Mouse (Mus musculus): ENCODE data around the gene Camk1d.

DNA sequence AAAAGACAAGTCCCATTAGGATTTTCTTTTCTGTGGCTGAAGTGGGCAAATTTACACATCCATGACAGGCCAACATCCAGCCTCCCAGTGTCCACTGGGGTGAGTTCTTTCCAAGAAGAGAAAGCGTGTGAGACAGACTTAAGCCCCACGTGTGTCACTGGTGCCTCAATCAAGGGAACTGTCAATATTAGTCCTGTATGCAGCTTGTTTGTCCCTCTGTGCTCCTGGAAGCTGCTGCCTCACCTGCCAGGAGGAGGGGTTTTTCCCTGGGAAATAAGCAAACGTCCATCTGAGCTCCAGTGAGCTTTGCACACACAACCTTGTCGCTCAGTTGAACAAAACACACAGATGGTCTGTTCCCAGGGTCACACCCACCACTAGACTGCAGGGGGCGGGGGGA, 124.2 kb downstream of the Camk1d start:
- no peak for TF ChIP-seq ZNF384 (IDR thresholded peaks at IDR 0.05; ENCODE audit: low read depth, low read length)
- no peak for TF ChIP-seq HCFC1 (IDR thresholded peaks at IDR 0.05; ENCODE audit: borderline replicate concordance, insufficient read depth, low read length)
